Mouse (Mus musculus) spleen, adult 2 months (tissue): ENCODE results near the gene Osbp2.

ENCODE experiments used
- CTCF ChIP-seq: fragments of 200-500 bp; IDR thresholded peaks from 2 replicates; pipeline ENCODE4 v1.5.1; 2011; ENCODE audit warnings: mild to moderate bottlenecking, inconsistent platforms; ENCODE audit not compliant: insufficient read depth, insufficient read length, insufficient replicate concordance; ENCODE audit errors: extremely low read depth
- POLR2A ChIP-seq: fragments of 200-500 bp; IDR thresholded peaks from 2 replicates; pipeline ENCODE4 v1.6.1; 2011; ENCODE audit warnings: low read depth, low read length, inconsistent platforms

DNA sequence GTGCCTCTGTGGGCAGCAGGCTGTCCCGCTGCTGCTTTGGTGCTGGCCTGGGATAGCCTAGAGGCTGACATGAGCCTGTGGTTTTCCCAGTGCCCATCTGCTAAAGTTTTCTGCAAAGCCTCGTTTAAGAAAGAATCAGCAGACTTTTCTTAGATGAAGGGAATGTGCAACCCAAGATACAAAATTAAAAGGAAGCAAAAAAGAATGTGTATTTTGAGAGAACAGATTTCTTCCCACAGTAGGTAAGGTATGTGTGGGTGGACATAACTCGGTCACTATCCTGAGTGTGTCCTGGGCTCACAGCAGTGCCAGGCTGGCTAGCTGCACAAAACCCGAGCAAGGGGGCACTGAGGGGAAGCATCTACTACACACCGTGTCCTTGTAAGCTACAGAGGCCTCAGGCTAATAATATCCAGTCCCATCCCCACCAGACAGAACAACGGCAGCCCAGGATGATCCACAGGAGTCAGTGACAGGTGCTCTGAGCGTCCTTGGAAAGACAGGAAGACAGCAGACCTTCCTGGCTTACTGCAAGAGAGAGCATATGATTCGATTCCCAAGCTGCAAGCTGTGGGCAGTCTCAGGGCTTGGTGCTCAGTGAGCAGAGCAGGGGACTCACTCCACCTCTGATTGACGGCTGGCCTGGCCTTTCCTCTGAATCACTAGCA lies 136.1 kb downstream of the Osbp2 start:
- TF ChIP-seq CTCF (no peak), POLR2A (no peak)
